Mouse (Mus musculus): Measurements from ENCODE around the gene Cdkal1. TPM values are rescaled to one million over a fixed set of nuclear protein-coding genes. Genes with fewer than 3 reads are reported as not detected.

The Cdkal1 gene
- polyA plus RNA-seq, 1 experiment from 2014 or later: 29.0 TPM

- Histone ChIP-seq H3K9ac (ENCODE audit: low read depth, low read length) (no peak overlapping the region), H3K9me3 (ENCODE audit: control insufficient read depth, low read length) (no peaks in the 10 kb centered on the region), H3K4me2 (replicated peaks; ENCODE audit: low read depth, low read length) (no peak overlapping the region), H3K4me3 (ENCODE audit: low read depth, low read length) (no peak overlapping the region), H3K27ac (ENCODE audit: low read depth, low read length) (no peak overlapping the region), H3K4me1 (replicated peaks; ENCODE audit: control insufficient read depth, insufficient read depth, low read length) (no peaks in the 10 kb centered on the region), H3K36me3 (ENCODE audit: control insufficient read depth, insufficient read depth, low read length) (no peaks in the 10 kb centered on the region), H3K27me3 (ENCODE audit: control insufficient read depth, insufficient read depth, low read length) (no peaks in the 10 kb centered on the region)
- ATAC-seq (ENCODE audit: low FRiP score) (no peak), DNase-seq (ENCODE audit: low spot score) (no peak)
- 93% methylated on average over 6 of the region's 6 CpGs for WGBS
Measured at GRCm38 (mm10) chr13:29550203-29550602, 305.3 kb downstream of the Cdkal1 start.

- no peak overlapping the region for H3K4me3 ChIP-seq (ENCODE audit: low read depth, low read length)
Measured at GRCm38 (mm10) chr13:29549761-29550160, 305.7 kb downstream of the Cdkal1 start.

GRCm38 (mm10) chr13:29537906-29538305 lies 317.6 kb downstream of the Cdkal1 start:
- H3K9ac ChIP-seq (ENCODE audit: low read depth, low read length): no peak overlapping the region
- H3K36me3 ChIP-seq (ENCODE audit: control insufficient read depth, insufficient read depth, low read length): no peaks in the 10 kb centered on the region
- WGBS: 79% methylated on average over 1 of the region's 1 CpGs
- H3K27ac ChIP-seq (ENCODE audit: low read depth, low read length): no peak overlapping the region
- ATAC-seq (ENCODE audit: low FRiP score): no peak
- H3K27me3 ChIP-seq (ENCODE audit: control insufficient read depth, insufficient read depth, low read length): no peaks in the 10 kb centered on the region
- H3K4me3 ChIP-seq (ENCODE audit: low read depth, low read length): no peak overlapping the region
- H3K4me1 ChIP-seq (replicated peaks; ENCODE audit: control insufficient read depth, insufficient read depth, low read length): no peaks in the 10 kb centered on the region
- H3K9me3 ChIP-seq (ENCODE audit: control insufficient read depth, low read length): no peaks in the 10 kb centered on the region
- peak; percentile 4 for DNase-seq (ENCODE audit: low spot score)
- H3K4me2 ChIP-seq (replicated peaks; ENCODE audit: low read depth, low read length): no peak overlapping the region

More at GRCm38 (mm10) chr13:29549761-29550160, 305.7 kb downstream of the Cdkal1 start:
- Histone ChIP-seq H3K27me3 (ENCODE audit: control insufficient read depth, insufficient read depth, low read length) (no peaks in the 10 kb centered on the region), H3K27ac (ENCODE audit: low read depth, low read length) (no peak overlapping the region), H3K4me2 (replicated peaks; ENCODE audit: low read depth, low read length) (no peak overlapping the region), H3K9me3 (ENCODE audit: control insufficient read depth, low read length) (no peaks in the 10 kb centered on the region), H3K4me1 (replicated peaks; ENCODE audit: control insufficient read depth, insufficient read depth, low read length) (no peaks in the 10 kb centered on the region), H3K9ac (ENCODE audit: low read depth, low read length) (no peak overlapping the region), H3K36me3 (ENCODE audit: control insufficient read depth, insufficient read depth, low read length) (no peaks in the 10 kb centered on the region)
- no peak for DNase-seq (ENCODE audit: low spot score)
- ATAC-seq (ENCODE audit: low FRiP score): no peak
- 80% methylated on average over 2 of the region's 2 CpGs for WGBS

- Histone ChIP-seq H3K36me3 (ENCODE audit: control insufficient read depth, insufficient read depth, low read length) (no peaks in the 10 kb centered on the region), H3K4me2 (replicated peaks; ENCODE audit: low read depth, low read length) (no peak overlapping the region), H3K27ac (ENCODE audit: low read depth, low read length) (no peak overlapping the region), H3K4me3 (ENCODE audit: low read depth, low read length) (no peak overlapping the region), H3K9ac (ENCODE audit: low read depth, low read length) (no peak overlapping the region), H3K9me3 (ENCODE audit: control insufficient read depth, low read length) (no peaks in the 10 kb centered on the region), H3K4me1 (replicated peaks; ENCODE audit: control insufficient read depth, insufficient read depth, low read length) (no peaks in the 10 kb centered on the region), H3K27me3 (ENCODE audit: control insufficient read depth, insufficient read depth, low read length) (no peaks in the 10 kb centered on the region)
- no peak for DNase-seq (ENCODE audit: low spot score)
- WGBS: 84% methylated on average over 5 of the region's 5 CpGs
- ATAC-seq (ENCODE audit: low FRiP score): no peak
Measured at GRCm38 (mm10) chr13:29533586-29533985, 321.9 kb downstream of the Cdkal1 start.

GRCm38 (mm10) chr13:29528344-29528743 lies 327.1 kb downstream of the Cdkal1 start:
- Histone ChIP-seq H3K4me2 (replicated peaks; ENCODE audit: low read depth, low read length) (no peak overlapping the region), H3K27ac (ENCODE audit: low read depth, low read length) (no peak overlapping the region), H3K9me3 (ENCODE audit: control insufficient read depth, low read length) (no peaks in the 10 kb centered on the region), H3K27me3 (ENCODE audit: control insufficient read depth, insufficient read depth, low read length) (no peaks in the 10 kb centered on the region), H3K36me3 (ENCODE audit: control insufficient read depth, insufficient read depth, low read length) (no peaks in the 10 kb centered on the region), H3K4me3 (ENCODE audit: low read depth, low read length) (no peak overlapping the region), H3K4me1 (replicated peaks; ENCODE audit: control insufficient read depth, insufficient read depth, low read length) (no peaks in the 10 kb centered on the region), H3K9ac (ENCODE audit: low read depth, low read length) (no peak overlapping the region)
- 85% methylated on average over 5 of the region's 5 CpGs for WGBS
- DNase-seq (ENCODE audit: low spot score) (no peak), ATAC-seq (ENCODE audit: low FRiP score) (no peak)

GRCm38 (mm10) chr13:29521321-29521720 lies 334.2 kb downstream of the Cdkal1 start:
- Histone ChIP-seq H3K4me3 (ENCODE audit: low read depth, low read length) (no peak overlapping the region), H3K27ac (ENCODE audit: low read depth, low read length) (no peak overlapping the region), H3K27me3 (ENCODE audit: control insufficient read depth, insufficient read depth, low read length) (no peaks in the 10 kb centered on the region), H3K4me1 (replicated peaks; ENCODE audit: control insufficient read depth, insufficient read depth, low read length) (no peaks in the 10 kb centered on the region), H3K9me3 (ENCODE audit: control insufficient read depth, low read length) (no peaks in the 10 kb centered on the region), H3K9ac (ENCODE audit: low read depth, low read length) (no peak overlapping the region), H3K4me2 (replicated peaks; ENCODE audit: low read depth, low read length) (no peak overlapping the region), H3K36me3 (ENCODE audit: control insufficient read depth, insufficient read depth, low read length) (no peaks in the 10 kb centered on the region)
- DNase-seq (ENCODE audit: low spot score) (no peak), ATAC-seq (ENCODE audit: low FRiP score) (no peak; the same call in 1 of the 2 replicates)
- 82% methylated on average over 4 of the region's 4 CpGs for WGBS

- Histone ChIP-seq H3K27me3 (ENCODE audit: control insufficient read depth, insufficient read depth, low read length) (no peaks in the 10 kb centered on the region), H3K27ac (ENCODE audit: low read depth, low read length) (no peak overlapping the region), H3K4me3 (ENCODE audit: low read depth, low read length) (no peak overlapping the region), H3K36me3 (ENCODE audit: control insufficient read depth, insufficient read depth, low read length) (no peaks in the 10 kb centered on the region), H3K9me3 (ENCODE audit: control insufficient read depth, low read length) (no peaks in the 10 kb centered on the region), H3K4me1 (replicated peaks; ENCODE audit: control insufficient read depth, insufficient read depth, low read length) (no peaks in the 10 kb centered on the region), H3K9ac (ENCODE audit: low read depth, low read length) (no peak overlapping the region), H3K4me2 (replicated peaks; ENCODE audit: low read depth, low read length) (no peak overlapping the region)
- DNase-seq (ENCODE audit: low spot score) (no peak), ATAC-seq (ENCODE audit: low FRiP score) (no peak)
- 92% methylated on average over 1 of the region's 1 CpGs for WGBS
Measured at GRCm38 (mm10) chr13:29514071-29514470, 341.4 kb downstream of the Cdkal1 start.

GRCm38 (mm10) chr13:29504861-29505568 lies 350.5 kb downstream of the Cdkal1 start:
- no peaks in the 10 kb centered on the region for H3K4me1 ChIP-seq (replicated peaks; ENCODE audit: control insufficient read depth, insufficient read depth, low read length)
- no peak overlapping the region for H3K4me2 ChIP-seq (replicated peaks; ENCODE audit: low read depth, low read length)
- ATAC-seq (ENCODE audit: low FRiP score): 0 out of 2 replicates have a peak, but pooled peaks have one; percentile 19
- no peaks in the 10 kb centered on the region for H3K36me3 ChIP-seq (ENCODE audit: control insufficient read depth, insufficient read depth, low read length)
- WGBS: 36% methylated on average over 4 of the region's 4 CpGs
- no peak overlapping the region for H3K27ac ChIP-seq (ENCODE audit: low read depth, low read length)
- no peak for DNase-seq (ENCODE audit: low spot score)
- H3K27me3 ChIP-seq (ENCODE audit: control insufficient read depth, insufficient read depth, low read length): no peaks in the 10 kb centered on the region
- H3K9ac ChIP-seq (ENCODE audit: low read depth, low read length): no peak overlapping the region
- no peak overlapping the region for H3K4me3 ChIP-seq (ENCODE audit: low read depth, low read length)
- no peaks in the 10 kb centered on the region for H3K9me3 ChIP-seq (ENCODE audit: control insufficient read depth, low read length)

All from hindbrain, embryonic 11.5 days (tissue).